Mouse (Mus musculus): Measurements from ENCODE around the gene 5330417H12Rik. TPM values are rescaled to one million over a fixed set of nuclear protein-coding genes. Genes with fewer than 3 reads are reported as not detected.
A peak's percentile ranks its signal among the peaks of the same experiment; 100 is the strongest.

5330417H12Rik gene
- total RNA-seq (2021) = not detected

DNA sequence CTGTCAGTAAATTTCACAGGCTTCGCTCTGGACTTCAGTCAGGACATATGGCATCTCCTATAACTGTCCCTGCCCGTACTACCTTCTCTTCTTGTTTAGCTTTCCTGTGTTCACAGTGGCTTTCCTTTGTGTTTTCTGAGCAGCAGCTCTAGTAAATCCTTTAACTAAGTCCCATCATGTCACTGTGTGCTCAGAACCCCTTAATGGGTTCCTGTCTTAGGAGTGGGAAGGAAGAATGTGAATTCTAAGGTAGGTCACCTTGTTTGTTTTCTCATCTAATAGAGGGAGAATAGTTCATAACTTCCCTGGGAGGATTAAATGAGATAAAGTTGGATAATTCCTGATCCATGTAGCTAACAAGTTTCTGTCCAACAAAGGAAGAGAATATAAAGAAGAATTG is at the start of gene 5330417H12Rik:
Gene 5330417H12Rik (minus strand): TSS at position 101 of the 400 bp plus-strand sequence.
- DNase-seq = no peak
- intact Hi-C loops (cut with DNase I) = no loop called here

DNA sequence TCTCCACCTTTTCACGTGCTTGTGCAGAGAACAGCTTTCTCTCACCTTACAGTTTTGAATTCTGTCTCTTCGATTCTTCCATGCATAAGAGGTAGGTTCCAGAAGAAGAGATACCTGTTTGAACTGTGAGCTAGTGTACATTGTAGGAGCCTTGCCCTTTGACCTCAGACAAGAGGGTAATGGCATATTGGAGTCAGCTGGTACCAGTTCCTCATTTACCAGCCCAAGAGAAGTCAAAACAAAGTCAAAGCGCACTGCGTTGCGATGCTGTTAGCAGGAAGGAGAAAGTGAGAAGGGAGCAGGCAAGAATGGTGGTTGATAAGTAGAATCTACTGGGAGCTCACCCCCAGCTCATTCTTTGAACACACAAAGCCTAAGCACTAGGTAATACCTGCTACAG is 43.6 kb upstream of the 5330417H12Rik start:
- intact Hi-C loops (cut with DNase I) = no loop called here
- no peak for DNase-seq

DNA sequence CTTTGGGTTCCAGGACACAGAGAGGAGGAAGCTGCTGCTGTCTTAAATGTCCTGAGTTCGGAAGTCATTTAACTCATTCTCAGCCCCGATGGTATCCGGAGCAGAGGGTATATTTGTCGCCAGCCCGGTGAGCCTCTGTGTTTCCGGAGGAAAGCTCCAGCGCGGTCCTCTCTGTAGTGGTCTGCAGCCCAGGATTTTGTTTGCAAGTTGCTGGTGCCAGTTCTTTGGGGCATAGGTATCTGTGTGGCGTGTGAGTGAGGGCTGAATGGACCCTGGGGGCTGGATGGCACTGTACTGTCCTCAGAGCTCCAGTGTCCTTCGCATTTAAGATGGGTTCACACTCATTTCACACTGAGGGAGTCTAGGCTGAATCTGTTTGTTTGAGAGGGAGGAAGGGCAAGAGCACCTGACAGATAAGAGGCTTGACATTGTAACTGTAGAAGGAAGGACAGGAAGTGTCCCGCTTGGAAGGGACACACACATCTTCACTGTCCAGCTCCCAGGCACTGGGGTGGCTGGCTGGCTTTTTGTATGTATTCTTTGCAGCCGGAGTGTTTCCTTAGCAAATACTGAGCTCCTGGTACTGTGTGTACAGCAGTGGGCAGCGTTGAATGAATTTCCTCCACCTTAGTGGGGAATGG is 41.4 kb upstream of the 5330417H12Rik start:
- DNase-seq = peak; percentile 42 to 53
- intact Hi-C loops (cut with DNase I) = no loop called here

DNA sequence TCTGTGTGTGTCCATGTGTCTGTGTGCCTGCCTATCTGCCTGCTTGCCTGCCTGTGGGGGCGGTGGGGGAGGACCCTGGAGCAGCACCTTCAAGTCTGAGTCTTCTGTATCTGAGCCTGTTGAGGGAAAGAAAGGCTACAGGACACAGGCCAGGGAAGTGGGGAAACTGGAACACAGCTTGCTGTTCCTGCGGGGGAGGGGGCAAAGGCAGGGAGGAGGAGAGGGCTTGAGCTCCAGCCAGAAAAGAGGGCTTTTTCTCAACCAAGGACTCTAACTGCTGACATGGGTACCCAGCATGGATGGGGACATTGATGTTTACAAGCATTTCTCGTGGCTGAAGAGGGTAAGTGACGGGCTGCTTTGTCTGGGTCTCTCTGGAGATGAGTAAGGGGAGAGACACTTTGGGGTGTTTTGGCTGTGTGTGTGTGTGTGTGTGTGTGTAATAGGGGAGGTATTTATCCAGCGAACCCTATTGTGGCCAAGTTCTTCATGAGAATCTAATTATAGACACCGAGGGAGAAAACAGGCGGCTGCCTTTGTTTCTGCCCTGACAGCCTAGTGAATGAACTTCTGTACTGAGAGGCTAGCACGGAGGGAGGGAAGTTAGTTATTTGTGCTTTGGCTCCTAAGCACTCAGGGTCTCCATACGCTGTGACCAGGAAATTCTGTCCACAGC is 40.8 kb upstream of the 5330417H12Rik start:
- intact Hi-C loops (cut with DNase I) = no loop called here

DNA sequence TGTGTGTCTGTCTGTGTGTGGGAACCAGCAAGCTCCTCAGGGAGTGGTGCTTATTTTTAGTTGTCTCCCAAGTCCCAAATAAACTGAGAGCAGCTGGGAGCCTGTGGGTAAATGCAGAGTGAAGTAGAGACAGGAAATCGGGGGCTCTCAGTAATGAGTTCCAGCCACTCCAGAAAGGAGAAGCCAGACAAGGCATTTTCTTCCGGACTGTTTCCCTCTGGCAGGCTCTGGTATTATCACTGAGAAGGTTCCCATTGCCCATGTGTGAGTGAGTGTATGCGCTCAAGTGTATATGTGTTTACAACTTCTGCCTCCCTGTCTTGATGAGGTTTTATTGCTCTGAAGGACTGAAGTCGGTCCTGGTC is 40.2 kb upstream of the 5330417H12Rik start:
- DNase-seq = peak in 1 of 2 experiments; percentile 45
- intact Hi-C loops (cut with DNase I) = no loop called here

More for the DNA sequence above, 40.8 kb upstream of the 5330417H12Rik start:
- peak; percentile 71 to 75 for DNase-seq

DNA sequence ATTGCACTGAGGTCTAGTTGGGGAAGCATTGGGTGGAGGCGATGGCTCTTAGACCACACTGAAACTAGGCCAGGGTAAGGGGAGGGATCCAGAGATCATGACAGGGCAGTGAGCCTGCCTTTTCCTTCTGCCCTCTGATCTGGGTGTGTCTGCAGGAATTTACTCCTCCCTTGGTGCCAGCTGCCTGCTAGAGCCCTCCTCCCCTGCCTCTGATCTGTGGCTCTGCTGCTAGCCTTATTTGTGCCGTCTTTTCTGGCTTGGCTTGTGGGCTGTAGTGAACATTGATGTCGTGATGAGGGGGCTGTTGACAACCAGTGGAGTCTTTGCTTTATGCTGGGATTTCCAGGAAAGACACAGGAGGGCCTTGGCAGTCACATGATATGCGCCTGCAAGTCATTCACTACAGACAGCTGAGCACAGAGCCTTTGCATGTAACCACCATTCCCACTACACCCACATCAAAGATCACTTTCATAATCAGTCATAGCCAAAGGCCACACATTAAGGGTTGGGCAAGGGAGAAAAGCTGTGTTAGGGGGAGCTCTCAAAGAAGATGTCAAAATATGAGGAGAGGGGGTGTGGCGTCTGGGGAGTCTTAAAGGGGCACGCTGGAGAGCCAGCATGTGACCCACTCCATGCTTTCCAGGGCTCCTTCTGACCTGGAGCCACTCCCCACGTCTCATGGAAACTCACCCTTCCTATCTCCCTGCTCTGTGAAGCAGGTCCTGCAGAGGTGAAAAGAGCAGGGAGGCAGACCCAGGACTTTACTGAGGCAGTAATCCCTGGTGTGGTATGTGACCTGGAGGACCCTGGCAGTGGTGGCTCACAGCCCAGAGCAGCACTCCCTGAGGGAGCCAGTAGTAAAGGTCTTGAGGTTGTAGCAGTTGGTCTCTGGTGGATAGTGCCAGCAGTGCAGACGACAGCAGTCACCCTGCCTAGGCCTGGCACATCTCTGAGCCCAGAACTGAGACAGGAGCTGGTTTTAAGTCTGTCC is 39.4 kb upstream of the 5330417H12Rik start:
- intact Hi-C loops (cut with DNase I) = no loop called here
- DNase-seq = peak; percentile 68 to 72

DNA sequence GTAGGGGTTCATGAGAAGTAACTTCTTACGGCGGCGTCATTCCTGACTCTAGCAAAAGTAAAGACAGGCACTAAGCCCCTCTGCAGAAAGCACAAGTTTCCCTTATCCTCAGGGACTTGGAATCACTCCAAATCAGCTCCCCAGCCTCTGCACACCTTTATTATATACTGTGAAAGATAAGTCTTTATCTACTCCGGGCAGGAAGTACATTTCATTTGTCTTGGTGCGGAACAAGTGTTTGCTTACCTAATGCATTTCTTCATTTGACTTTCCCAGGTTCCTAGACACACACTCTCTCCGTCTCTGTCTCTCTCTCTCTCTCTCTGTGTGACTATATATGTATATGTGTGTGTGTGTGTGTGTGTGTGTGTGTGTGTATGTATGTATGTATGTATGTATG is 38.7 kb upstream of the 5330417H12Rik start:
- DNase-seq = no peak
- intact Hi-C loops (cut with DNase I) = no loop called here

DNA sequence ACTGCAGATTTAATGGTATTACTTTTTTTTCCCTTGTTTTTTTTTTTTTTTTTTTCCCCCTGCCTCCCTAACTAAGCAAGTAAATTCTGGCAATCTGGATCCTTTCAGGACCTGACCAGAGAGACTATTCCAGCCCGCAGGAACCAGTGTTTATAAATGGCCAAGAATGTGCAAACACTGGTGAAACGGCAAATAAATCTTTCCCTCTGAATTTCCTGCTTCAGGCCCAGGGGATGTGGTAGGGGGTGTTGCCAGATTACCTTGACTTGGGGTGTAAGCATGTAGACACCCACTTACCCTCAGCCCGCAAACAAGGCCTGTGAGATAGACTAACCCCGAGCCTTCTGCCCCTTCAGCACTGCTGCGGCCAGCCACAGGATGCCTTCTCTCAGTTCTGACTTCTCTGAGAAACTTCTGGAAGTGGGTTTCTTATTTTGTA is 36.9 kb upstream of the 5330417H12Rik start:
- intact Hi-C loops (cut with DNase I) = loop anchor here (1.0 to 2.0 kb wide), 3 partner anchors 46 to 87 kb away; no protein-coding TSS in a partner anchor

DNA sequence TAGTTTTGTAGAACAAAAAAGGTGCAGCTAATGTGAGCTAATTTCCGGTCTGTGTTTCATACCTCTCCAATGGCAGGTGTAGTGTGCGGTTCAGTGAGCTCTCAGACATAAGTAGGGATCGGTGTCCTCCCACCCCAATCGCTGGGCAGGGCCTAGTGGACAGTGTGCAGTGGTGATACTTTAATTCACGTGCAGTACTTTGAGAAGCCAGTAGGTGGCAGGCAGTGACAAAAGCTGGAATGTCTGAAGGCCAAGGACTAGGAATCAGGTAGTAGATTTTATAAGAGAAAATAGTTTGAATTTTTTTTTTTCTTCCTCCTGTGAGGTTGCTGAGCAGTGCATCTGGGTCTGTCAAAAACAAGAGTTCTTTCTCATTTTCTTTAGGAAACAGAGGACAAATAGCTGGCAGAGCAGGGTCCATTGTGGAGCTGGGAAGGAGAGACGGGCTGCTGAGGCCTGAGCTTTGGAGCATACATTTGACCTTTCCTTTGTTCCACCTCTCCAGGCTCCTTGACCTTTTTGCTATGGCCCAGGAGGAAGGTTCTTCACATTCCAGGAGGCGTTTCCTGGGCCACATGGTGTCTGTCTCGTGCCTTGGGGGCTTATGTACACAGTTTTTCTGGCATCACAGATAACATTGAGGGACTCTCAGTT is 36.4 kb upstream of the 5330417H12Rik start:
- intact Hi-C loops (cut with DNase I) = loop anchor here (1.0 to 2.0 kb wide), 3 partner anchors 47 to 87 kb away; no protein-coding TSS in a partner anchor
- peak; percentile 80 to 87 for DNase-seq

More for the DNA sequence above, 36.9 kb upstream of the 5330417H12Rik start:
- no peak for DNase-seq

DNA sequence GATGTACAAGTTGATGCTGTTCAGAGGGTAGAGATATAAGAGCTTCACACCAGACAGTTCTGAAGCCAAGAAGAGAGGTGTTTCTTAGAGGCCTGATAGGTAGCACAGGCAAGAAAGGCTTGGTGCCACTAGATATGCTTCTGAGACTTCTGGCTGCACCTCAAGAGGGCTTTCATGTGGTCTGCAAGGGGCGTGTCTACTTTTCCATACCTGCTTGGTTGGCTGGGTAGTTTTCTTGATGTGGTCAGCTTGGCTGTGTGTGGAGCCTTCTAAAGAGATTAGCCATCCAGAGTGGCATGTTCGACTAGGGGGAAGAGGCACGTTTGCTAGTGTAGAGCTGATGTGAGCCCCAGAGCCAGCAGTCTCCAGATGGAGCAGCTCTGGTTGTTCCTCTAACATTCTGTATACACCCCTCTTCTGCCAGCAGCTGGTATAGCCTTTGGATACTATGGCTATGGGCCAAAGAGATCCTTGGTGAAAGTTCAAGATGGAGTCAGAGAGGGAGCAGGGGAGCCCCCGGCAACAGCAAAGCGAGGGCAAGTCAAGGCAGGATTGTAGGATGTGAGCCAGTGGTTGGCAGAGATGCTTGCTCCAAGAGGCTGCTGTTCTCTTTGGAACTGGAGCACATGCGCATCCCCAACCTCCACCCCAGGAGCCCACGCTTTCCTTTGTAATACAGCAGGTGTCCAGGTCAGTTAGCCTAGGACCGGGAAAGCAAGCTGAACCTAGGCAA is 34.4 kb upstream of the 5330417H12Rik start:
- no peak for DNase-seq
- intact Hi-C loops (cut with DNase I) = loop anchor here (5.0 kb wide), 1 partner anchor 128 kb away; no protein-coding TSS in a partner anchor

DNA sequence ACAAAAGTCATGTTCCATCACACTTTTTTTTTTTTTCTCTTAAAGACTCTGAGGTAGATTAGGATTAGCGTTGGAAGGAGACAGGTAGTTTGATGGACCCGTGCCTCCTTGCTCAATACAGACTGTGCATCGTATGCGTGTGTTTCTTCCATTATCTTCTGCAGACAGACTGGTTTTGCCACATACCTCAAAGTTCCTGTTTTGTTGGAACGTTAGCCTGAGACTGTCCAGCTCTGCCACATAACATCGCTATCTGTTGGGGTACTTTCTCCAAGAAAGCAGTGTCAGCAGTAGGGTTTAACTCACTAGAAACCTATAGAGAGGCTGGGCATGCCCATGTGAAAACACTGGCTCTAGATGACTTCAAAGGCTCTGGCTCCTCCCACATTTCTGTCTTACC is 31.5 kb upstream of the 5330417H12Rik start:
- intact Hi-C loops (cut with DNase I) = loop anchor here (5.0 kb wide), 1 partner anchor 131 kb away; no protein-coding TSS in a partner anchor
- DNase-seq = no peak

DNA sequence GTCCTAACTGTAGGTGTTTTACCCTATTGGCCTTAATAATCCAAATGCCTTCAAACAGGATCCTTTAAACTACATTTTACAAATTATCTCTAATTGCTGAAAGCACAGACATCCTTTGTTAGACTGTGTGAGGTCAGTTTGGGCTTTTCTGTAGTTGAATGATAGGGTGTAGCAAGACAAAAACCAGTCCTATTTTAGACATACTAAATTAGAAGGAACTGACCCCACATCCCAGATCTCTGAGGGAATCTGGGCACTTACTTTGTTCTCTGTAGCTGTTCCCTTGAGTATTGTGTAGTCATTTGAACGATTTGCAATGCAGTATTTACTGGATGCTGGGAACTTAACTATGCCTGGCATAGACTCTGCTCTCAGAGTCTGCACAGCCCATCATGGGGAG is 26.9 kb upstream of the 5330417H12Rik start:
- intact Hi-C loops (cut with DNase I) = no loop called here
- no peak for DNase-seq

DNA sequence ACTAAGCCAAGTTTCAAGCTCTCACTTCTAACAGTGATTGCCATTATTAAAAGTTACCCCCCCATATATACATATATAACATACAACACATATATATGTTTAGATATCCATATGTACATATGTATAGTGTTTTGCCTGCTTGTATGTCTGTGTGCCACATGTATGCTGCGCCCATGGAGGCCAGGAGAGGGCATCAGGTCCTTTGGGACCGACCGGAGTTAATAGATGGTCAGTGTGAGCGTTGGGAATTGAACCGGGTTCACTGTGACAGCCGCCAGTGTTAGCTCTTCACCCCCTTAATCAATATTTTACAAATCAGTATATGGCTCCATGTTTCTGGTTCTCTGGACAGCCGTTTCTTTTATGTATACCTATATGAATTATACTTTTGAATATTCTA is 25.0 kb upstream of the 5330417H12Rik start:
- DNase-seq = no peak
- intact Hi-C loops (cut with DNase I) = no loop called here

DNA sequence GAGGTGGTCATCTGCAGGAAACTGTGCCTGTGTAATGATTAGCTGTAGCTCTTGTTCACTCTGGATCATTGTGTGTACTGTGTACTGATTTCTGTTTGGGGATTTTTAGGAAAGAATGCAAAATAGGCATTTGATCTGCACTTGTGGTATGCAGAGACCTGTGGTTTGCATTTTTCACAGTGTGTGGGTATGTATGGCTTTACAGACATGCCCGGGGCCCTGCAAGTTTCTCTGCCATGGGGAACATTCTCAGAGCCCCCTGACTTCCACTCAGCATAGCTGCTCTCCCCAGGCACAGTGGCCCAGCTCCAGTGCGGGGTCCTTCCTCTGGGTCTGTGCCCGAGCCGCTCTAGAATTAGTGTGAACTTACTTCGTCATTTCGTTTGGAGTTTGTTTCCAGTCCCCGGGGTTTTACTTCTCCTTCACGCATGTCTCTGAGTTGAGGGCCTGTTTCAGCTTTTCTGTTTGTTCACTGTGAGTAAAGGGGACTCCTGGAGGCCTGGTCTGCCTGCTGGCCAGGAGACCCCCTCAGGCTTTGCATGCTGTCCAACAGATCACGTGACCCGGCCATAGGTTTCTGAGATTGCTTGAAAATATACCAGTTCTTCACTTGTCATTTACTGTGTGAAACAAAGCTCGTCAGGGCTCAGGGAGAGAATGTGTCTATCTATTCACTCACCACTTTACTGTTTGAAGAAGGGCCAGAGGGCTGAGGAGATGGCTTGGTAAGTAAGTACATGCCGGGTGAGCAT is 24.2 kb upstream of the 5330417H12Rik start:
- intact Hi-C loops (cut with DNase I) = no loop called here

DNA sequence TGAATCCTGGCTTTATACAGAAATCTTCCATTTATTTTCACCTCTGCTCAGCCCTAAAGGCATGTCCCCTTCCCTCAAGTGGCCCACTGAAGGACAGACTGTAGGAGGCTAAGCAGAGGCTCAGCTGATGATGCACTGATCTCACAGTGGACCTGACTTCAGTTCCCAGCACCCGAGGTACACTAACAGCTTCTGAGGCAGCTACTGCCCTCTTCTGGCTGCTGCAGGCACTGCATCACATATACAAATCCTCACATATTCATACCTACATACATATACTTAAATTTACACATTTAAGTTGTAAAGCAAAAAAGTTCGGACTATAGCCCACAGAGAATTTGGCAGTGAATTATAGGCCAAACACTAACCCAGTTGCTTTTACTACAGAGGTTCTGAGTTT is 20.0 kb upstream of the 5330417H12Rik start:
- intact Hi-C loops (cut with DNase I) = no loop called here
- no peak for DNase-seq

More for the DNA sequence above, 24.2 kb upstream of the 5330417H12Rik start:
- no peak for DNase-seq

DNA sequence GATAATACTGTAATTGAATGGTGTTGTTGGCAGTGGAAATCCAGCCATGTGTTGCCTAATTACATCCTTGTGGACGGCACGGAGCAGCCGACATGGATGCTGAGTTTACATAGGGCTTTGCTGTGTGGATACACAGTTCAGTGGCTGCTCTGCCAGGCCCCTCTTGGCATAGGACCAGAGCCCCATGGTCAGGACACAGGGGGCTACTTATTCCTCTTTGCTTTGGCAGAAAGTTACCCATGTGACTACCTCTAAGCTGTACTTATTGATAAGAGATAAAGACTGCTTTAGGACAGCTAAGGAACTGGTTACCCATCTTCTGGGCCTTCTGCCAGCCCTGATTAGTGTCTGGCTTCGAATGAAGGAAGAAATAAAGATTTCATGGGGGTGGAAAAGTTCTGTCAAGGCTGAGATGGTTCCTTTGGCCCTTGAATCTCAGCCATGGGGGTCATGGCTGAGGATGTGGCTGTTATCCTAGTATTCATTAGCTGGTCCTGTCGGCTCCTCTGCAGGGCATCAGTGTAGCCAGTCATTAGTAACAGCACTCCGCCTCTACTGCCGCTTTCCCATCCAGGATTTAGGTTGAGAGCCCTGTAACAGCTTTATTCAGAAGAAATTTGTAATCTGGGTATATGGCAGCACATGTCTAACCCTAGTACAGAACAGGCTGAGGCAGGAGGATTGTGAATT is 17.8 kb upstream of the 5330417H12Rik start:
- DNase-seq = no peak
- intact Hi-C loops (cut with DNase I) = no loop called here

DNA sequence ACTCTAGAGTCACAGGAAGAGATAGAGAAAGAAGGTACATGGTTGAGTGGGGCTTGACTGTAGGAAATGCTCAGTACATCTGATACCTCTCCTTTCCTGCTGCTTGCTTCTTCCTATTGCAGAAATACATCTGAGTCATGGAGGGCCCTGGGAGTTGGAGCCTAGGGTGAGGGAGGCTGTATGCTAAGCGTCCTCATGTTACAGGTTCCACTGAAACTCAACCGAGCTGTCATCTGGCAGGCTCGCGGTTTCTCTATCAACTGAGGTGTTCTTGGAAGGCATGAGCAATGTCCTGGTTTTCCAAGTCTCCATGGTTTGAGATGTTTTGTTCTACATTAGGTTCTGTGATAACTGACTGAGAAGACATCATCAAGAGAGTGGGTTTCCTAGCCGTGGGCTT is 13.1 kb upstream of the 5330417H12Rik start:
- no peak for DNase-seq
- intact Hi-C loops (cut with DNase I) = no loop called here

DNA sequence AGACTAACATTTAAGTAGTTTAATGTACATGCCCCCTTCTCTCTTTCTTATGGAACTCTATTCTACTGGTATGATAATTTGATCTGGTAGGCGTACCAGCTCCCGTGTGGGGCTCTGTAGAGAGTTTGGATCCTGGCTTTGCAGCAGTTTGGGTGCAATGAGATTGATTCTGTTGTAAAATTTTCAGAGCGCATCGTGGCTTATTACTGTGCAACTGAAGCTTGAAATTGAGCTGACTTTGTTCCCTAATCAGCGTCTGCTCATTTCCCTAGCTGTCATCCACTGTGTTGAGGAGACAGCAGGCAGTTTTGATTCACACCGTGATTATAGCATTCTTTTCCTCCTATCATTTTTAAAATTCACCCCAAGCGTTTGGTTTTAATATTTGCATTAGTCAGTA is 12.4 kb upstream of the 5330417H12Rik start:
- intact Hi-C loops (cut with DNase I) = no loop called here
- no peak for DNase-seq
